Mouse (Mus musculus) testis, adult 2 months (tissue): ENCODE data around the gene Tmc1.

ENCODE experiments used
- CTCF ChIP-seq: fragments of 200-500 bp; IDR thresholded peaks from 2 replicates; pipeline ENCODE4 v1.5.1; 2012; ENCODE audit warnings: low read depth, mild to moderate bottlenecking, inconsistent platforms, low read length, moderate library complexity; ENCODE audit not compliant: control insufficient read depth, insufficient read depth, insufficient replicate concordance
- POLR2A ChIP-seq: fragments of 200-500 bp; IDR thresholded peaks from 2 replicates; pipeline ENCODE4 v1.6.1; 2012; ENCODE audit warnings: low read depth, mild to moderate bottlenecking, inconsistent platforms, low read length, moderate library complexity; ENCODE audit not compliant: control insufficient read depth

- TF ChIP-seq POLR2A (no peak), CTCF (no peak)
These were observed 156.4 kb downstream of the Tmc1 start for GRCm38 (mm10) chr19:20797558-20798101.
